Mouse (Mus musculus) brain, embryonic 14.5 days (tissue): ENCODE data around the gene Icam2.

Experiments used
- CTCF ChIP-seq: fragments of 200-500 bp; IDR thresholded peaks from 2 replicates; pipeline ENCODE4 v1.5.1; 2012; ENCODE audit warnings: inconsistent platforms, mild to moderate bottlenecking, moderate library complexity, borderline replicate concordance; ENCODE audit not compliant: insufficient read depth, insufficient read length; ENCODE audit errors: extremely low read depth
- POLR2A ChIP-seq: fragments of 200-500 bp; IDR thresholded peaks from 2 replicates; pipeline ENCODE4 v1.6.1; 2012; ENCODE audit warnings: mild to moderate bottlenecking, inconsistent platforms, borderline replicate concordance; ENCODE audit not compliant: poor library complexity, insufficient read depth, insufficient read length, severe bottlenecking; ENCODE audit errors: extremely low read depth

GRCm38 (mm10) chr11:106332458-106332857, 55.4 kb downstream of the Icam2 start:
- no peak for TF ChIP-seq CTCF
- TF ChIP-seq POLR2A, result no peak
